Mouse (Mus musculus) small intestine, adult 2 months (tissue): ENCODE data around the gene Cyp2c50.
"Not testable (repeated sequence)": the region's sequence is repeated elsewhere in the genome, so short reads cannot be mapped to it uniquely, and the experiment has no call there.

Experiments
- CTCF ChIP-seq: fragments of 200-500 bp; IDR thresholded peaks from 2 replicates; pipeline ENCODE4 v1.5.1; 2012; ENCODE audit warnings: low read depth, mild to moderate bottlenecking, control low read depth, inconsistent platforms, low read length, moderate library complexity, mixed read lengths; ENCODE audit not compliant: insufficient replicate concordance, insufficient read length; ENCODE audit errors: extremely low read depth
- POLR2A ChIP-seq: fragments of 200-500 bp; IDR thresholded peaks from 2 replicates; pipeline ENCODE4 v1.6.1; 2012; ENCODE audit warnings: low read depth, mild to moderate bottlenecking, control low read depth, inconsistent platforms, low read length, moderate library complexity

- TF ChIP-seq POLR2A, CTCF: not testable (repeated sequence)
Measured at GRCm38 (mm10) chr19:40125165-40125564, 35.7 kb downstream of the Cyp2c50 start.
